Mouse (Mus musculus) mature B cell (primary cell): ENCODE measurements around the gene Car9.

ENCODE experiments used
- in situ Hi-C: fragments of 300-500 bp; cut with MboI; formaldehyde crosslinking; loops from 2 replicates; pipeline ENCODE4 v1.14.3; 2019

Car9 gene

GRCm38 (mm10) chr4:43528487-43528886 is 21.7 kb downstream of the Car9 start:
- in situ Hi-C loops, result no loop called here

- in situ Hi-C loops, result no loop called here
Measured at GRCm38 (mm10) chr4:43530081-43530501, 23.3 kb downstream of the Car9 start.

GRCm38 (mm10) chr4:43530581-43530980 is 23.8 kb downstream of the Car9 start:
- in situ Hi-C loops, result no loop called here

GRCm38 (mm10) chr4:43533270-43533669 is 26.5 kb downstream of the Car9 start:
- in situ Hi-C loops, result no loop called here

- in situ Hi-C loops, result no loop called here
Measured at GRCm38 (mm10) chr4:43535628-43536027, 28.9 kb downstream of the Car9 start.

GRCm38 (mm10) chr4:43536031-43536430 is 29.3 kb downstream of the Car9 start:
- in situ Hi-C loops, result no loop called here

- in situ Hi-C loops, result no loop called here
Measured at GRCm38 (mm10) chr4:43542044-43542443, 35.3 kb downstream of the Car9 start.

- in situ Hi-C loops, result no loop called here
Measured at GRCm38 (mm10) chr4:43546375-43547047, 39.7 kb downstream of the Car9 start.

- in situ Hi-C loops, result no loop called here
Measured at GRCm38 (mm10) chr4:43547160-43547559, 40.4 kb downstream of the Car9 start.

- in situ Hi-C loops, result no loop called here
Measured at GRCm38 (mm10) chr4:43549055-43549454, 42.3 kb downstream of the Car9 start.

GRCm38 (mm10) chr4:43551854-43552253 is 45.1 kb downstream of the Car9 start:
- in situ Hi-C loops, result loop anchor here (25.0 kb wide), 1 partner anchor 115 kb away; the partner anchor contains the start of genes Fam166b and Tesk1

- in situ Hi-C loops, result loop anchor here (25.0 kb wide), 1 partner anchor 115 kb away; the partner anchor contains the start of genes Fam166b and Tesk1
Measured at GRCm38 (mm10) chr4:43552437-43552836, 45.7 kb downstream of the Car9 start.

- in situ Hi-C loops, result loop anchor here (25.0 kb wide), 1 partner anchor 117 kb away; the partner anchor contains the start of genes Fam166b and Tesk1
Measured at GRCm38 (mm10) chr4:43553891-43554290, 47.1 kb downstream of the Car9 start.

GRCm38 (mm10) chr4:43555926-43556325 is 49.2 kb downstream of the Car9 start:
- in situ Hi-C loops, result loop anchor here (25.0 kb wide), 1 partner anchor 119 kb away; the partner anchor contains the start of genes Fam166b and Tesk1

GRCm38 (mm10) chr4:43558028-43558630 is 51.4 kb downstream of the Car9 start:
- in situ Hi-C loops, result loop anchor here (25.0 kb wide), 1 partner anchor 121 kb away; the partner anchor contains the start of genes Fam166b and Tesk1

- in situ Hi-C loops, result loop anchor here (25.0 kb wide), 1 partner anchor 121 kb away; the partner anchor contains the start of genes Fam166b and Tesk1
Measured at GRCm38 (mm10) chr4:43558631-43559356, 52.0 kb downstream of the Car9 start.

- in situ Hi-C loops, result loop anchor here (25.0 kb wide), 1 partner anchor 122 kb away; the partner anchor contains the start of genes Fam166b and Tesk1
Measured at GRCm38 (mm10) chr4:43559519-43560242, 52.9 kb downstream of the Car9 start.

GRCm38 (mm10) chr4:43560243-43560611 is 53.5 kb downstream of the Car9 start:
- in situ Hi-C loops, result loop anchor here (25.0 kb wide), 1 partner anchor 123 kb away; the partner anchor contains the start of genes Fam166b and Tesk1

- in situ Hi-C loops, result loop anchor here (25.0 kb wide), 1 partner anchor 124 kb away; the partner anchor contains the start of genes Fam166b and Tesk1
Measured at GRCm38 (mm10) chr4:43560976-43561375, 54.2 kb downstream of the Car9 start.

GRCm38 (mm10) chr4:43561436-43561996 is 54.8 kb downstream of the Car9 start:
- in situ Hi-C loops, result loop anchor here (25.0 kb wide), 1 partner anchor 124 kb away; the partner anchor contains the start of genes Fam166b and Tesk1
